Mouse (Mus musculus): ENCODE measurements at regions not wholly inside any gene's neighbourhood (a gene's known extent, or its start where the extent isn't known, plus 50 kb on each side); places are given as distances from the start of the nearest gene placed in this dataset.
A peak's percentile ranks its signal among the peaks of the same experiment; 100 is the strongest.
"Not testable (repeated sequence)": the region's sequence is repeated elsewhere in the genome, so short reads cannot be mapped to it uniquely, and the experiment has no call there.

GRCm38 (mm10) chrX:50675356-50675755 is 165.5 kb upstream of the Stk26 start:
- peak; percentile 64 for DNase-seq (ENCODE audit: low read depth, low spot score)

- peak; percentile 35 for DNase-seq (ENCODE audit: low read depth, low spot score)
These were observed 182.8 kb upstream of the Stk26 start for GRCm38 (mm10) chrX:50657835-50658565.

- DNase-seq (ENCODE audit: low read depth, low spot score): no peak
These were observed 183.5 kb upstream of the Stk26 start for GRCm38 (mm10) chrX:50657180-50657834.

- DNase-seq (ENCODE audit: low read depth, low spot score): not testable (repeated sequence)
These were observed 185.5 kb upstream of the Stk26 start for GRCm38 (mm10) chrX:50655380-50655779.

GRCm38 (mm10) chrX:50641347-50641746 is 199.5 kb upstream of the Stk26 start:
- DNase-seq (ENCODE audit: low read depth, low spot score): no peak

GRCm38 (mm10) chrX:50635634-50636033 is 205.2 kb upstream of the Stk26 start:
- no peak for DNase-seq (ENCODE audit: low read depth, low spot score)

- peak; percentile 35 for DNase-seq (ENCODE audit: low read depth, low spot score)
These were observed 205.8 kb upstream of the Stk26 start for GRCm38 (mm10) chrX:50634842-50635615.

- DNase-seq (ENCODE audit: low read depth, low spot score): no peak
These were observed 204.2 kb upstream of the Olfr1324 start for GRCm38 (mm10) chrX:50632536-50632935.

GRCm38 (mm10) chrX:50625336-50625735 is 197.0 kb upstream of the Olfr1324 start:
- DNase-seq (ENCODE audit: low read depth, low spot score): no peak

GRCm38 (mm10) chrX:50622984-50623455 is 194.7 kb upstream of the Olfr1324 start:
- no peak for DNase-seq (ENCODE audit: low read depth, low spot score)

- DNase-seq (ENCODE audit: low read depth, low spot score): no peak
These were observed 192.6 kb upstream of the Olfr1324 start for GRCm38 (mm10) chrX:50620909-50621308.

- DNase-seq (ENCODE audit: low read depth, low spot score): peak; percentile 18
These were observed 191.6 kb upstream of the Olfr1324 start for GRCm38 (mm10) chrX:50619919-50620318.

GRCm38 (mm10) chrX:50618936-50619335 is 190.6 kb upstream of the Olfr1324 start:
- DNase-seq (ENCODE audit: low read depth, low spot score): no peak

- not testable (repeated sequence) for DNase-seq (ENCODE audit: low read depth, low spot score)
These were observed 188.6 kb upstream of the Olfr1324 start for GRCm38 (mm10) chrX:50616920-50617319.

GRCm38 (mm10) chrX:50614874-50615273 is 186.6 kb upstream of the Olfr1324 start:
- DNase-seq (ENCODE audit: low read depth, low spot score): not testable (repeated sequence)

- not testable (repeated sequence) for DNase-seq (ENCODE audit: low read depth, low spot score)
These were observed 186.1 kb upstream of the Olfr1324 start for GRCm38 (mm10) chrX:50614367-50614766.

- DNase-seq (ENCODE audit: low read depth, low spot score): no peak
These were observed 183.7 kb upstream of the Olfr1324 start for GRCm38 (mm10) chrX:50611765-50612591.

GRCm38 (mm10) chrX:50608141-50608540 is 179.8 kb upstream of the Olfr1324 start:
- DNase-seq (ENCODE audit: low read depth, low spot score): not testable (repeated sequence)

- DNase-seq (ENCODE audit: low read depth, low spot score): peak; percentile 65
These were observed 179.3 kb upstream of the Olfr1324 start for GRCm38 (mm10) chrX:50607636-50608035.

- DNase-seq (ENCODE audit: low read depth, low spot score): peak; percentile 35
These were observed 177.2 kb upstream of the Olfr1324 start for GRCm38 (mm10) chrX:50605517-50605916.

GRCm38 (mm10) chrX:50604995-50605394 is 176.7 kb upstream of the Olfr1324 start:
- peak; percentile 21 for DNase-seq (ENCODE audit: low read depth, low spot score)

Data from CD4-positive helper T cell, adult 2 months (primary cell).